Comparison of ENCODE assay signal across 10 mouse cellular contexts in genomic region chr13:92653283-92653682, GRCm38 (mm10). TPM values are rescaled to one million over a fixed set of nuclear protein-coding genes. Genes with fewer than 3 reads are reported as not detected.
A peak's percentile ranks its signal among the peaks of the same experiment; 100 is the strongest.
DNase-seq lines count a peak whose midpoint lies in the region; ATAC-seq and TF ChIP-seq lines count a peak whose summit lies in the region.
"Had no signal": no experiment of that assay in that cellular context is flagged by ENCODE, and none has a peak within 500 bp of the region (broad histone marks: within the 10 kb centered on the region; RNA-seq: fewer than 3 reads in every experiment).

No protein-coding gene starts in this region.

- TF ChIP-seq CTCF in thymus, adult 2 months (IDR thresholded peaks at IDR 0.05; ENCODE audit: borderline replicate concordance, control insufficient read depth, extremely low read depth, insufficient read depth, low read length, poor library complexity) = no peak

- no peaks in the 10 kb centered on the region for H3K27me3 ChIP-seq in embryonic facial prominence, embryonic 14.5 days (replicated peaks; ENCODE audit: control insufficient read depth, insufficient read depth, low read length)
- H3K27me3 ChIP-seq in embryonic facial prominence, embryonic 10.5 days (replicated peaks; ENCODE audit: low read depth, poor library complexity, severe bottlenecking) = no peaks in the 10 kb centered on the region
- no peaks in the 10 kb centered on the region for H3K27me3 ChIP-seq in lung, embryonic 16.5 days (ENCODE audit: control insufficient read depth, insufficient read depth, low read depth, low read length)
- H3K27me3 ChIP-seq in heart, embryonic 14.5 days (ENCODE audit: control insufficient read depth, insufficient read depth, low read length) = no peaks in the 10 kb centered on the region
- no peaks in the 10 kb centered on the region for H3K27me3 ChIP-seq in myocyte (ENCODE audit: control insufficient read depth, insufficient read depth, insufficient read length)
- H3K27me3 ChIP-seq in thymus, adult 2 months (ENCODE audit: control insufficient read depth, insufficient read depth, low read length) = no peaks in the 10 kb centered on the region

- no peak overlapping the region for H3ac ChIP-seq in myocyte (ENCODE audit: control insufficient read depth, insufficient read length)

- H3K27ac ChIP-seq in embryonic facial prominence, embryonic 14.5 days (replicated peaks; ENCODE audit: low read depth, low read length) = no peak overlapping the region
- H3K27ac ChIP-seq in embryonic facial prominence, embryonic 10.5 days (replicated peaks) = no peak overlapping the region; the same call in 1 of the 2 replicates
- no peak overlapping the region; the same call in 1 of the 2 replicates for H3K27ac ChIP-seq in lung, embryonic 16.5 days (ENCODE audit: low read length)
- peak overlapping the region; percentile 36 to 64; a peak in 3 of 4 replicates for H3K27ac ChIP-seq in heart, embryonic 14.5 days (replicated peaks in 1 of 2; ENCODE audit: control insufficient read depth in 1 of 2, insufficient read depth in 1 of 2, low read depth in 2 of 2, low read length in 2 of 2)
- H3K27ac ChIP-seq in thymus, adult 2 months (ENCODE audit: control insufficient read depth, insufficient read depth, low read length) = no peak overlapping the region
- H3K27ac ChIP-seq: kidney, postnatal 0 days had no signal

- H3K36me3 ChIP-seq in embryonic facial prominence, embryonic 14.5 days (ENCODE audit: control insufficient read depth, insufficient read depth, low read length) = no peaks in the 10 kb centered on the region
- no peaks in the 10 kb centered on the region for H3K36me3 ChIP-seq in embryonic facial prominence, embryonic 10.5 days (replicated peaks)
- no peaks in the 10 kb centered on the region for H3K36me3 ChIP-seq in lung, embryonic 16.5 days (ENCODE audit: control insufficient read depth, insufficient read depth, low read length)
- H3K36me3 ChIP-seq in heart, embryonic 14.5 days (ENCODE audit: control insufficient read depth, insufficient read depth, low read length) = no peaks in the 10 kb centered on the region
- no peaks in the 10 kb centered on the region for H3K36me3 ChIP-seq in myocyte (ENCODE audit: control insufficient read depth, insufficient read depth)
- no peaks in the 10 kb centered on the region for H3K36me3 ChIP-seq in thymus, adult 2 months (ENCODE audit: control insufficient read depth, insufficient read depth, low read length)

- H3K9ac ChIP-seq in embryonic facial prominence, embryonic 14.5 days (ENCODE audit: low read depth, low read length) = 0 out of 2 replicates have a peak overlapping the region, but pooled peaks have one; percentile 20
- H3K9ac ChIP-seq in lung, embryonic 16.5 days (ENCODE audit: low read length) = no peak overlapping the region
- H3K9ac ChIP-seq in heart, embryonic 14.5 days (ENCODE audit: low read length) = no peak overlapping the region

- TF ChIP-seq POLR2A in myocyte (IDR thresholded peaks at IDR 0.05; ENCODE audit: insufficient read length, low read depth) = no peak
- no peak for TF ChIP-seq POLR2A in thymus, adult 2 months (IDR thresholded peaks at IDR 0.05; ENCODE audit: control insufficient read depth, extremely low read depth, insufficient read depth, low read length, poor library complexity)

- DNase-seq in embryonic facial prominence, embryonic 14.5 days (ENCODE audit: low spot score) = peak; percentile 46
- no peak for DNase-seq in embryonic facial prominence, embryonic 10.5 days (ENCODE audit: low spot score)
- DNase-seq in lung, postnatal 36 days = no peak
- no peak for DNase-seq in thymus, adult 2 months
- no peak for DNase-seq in left cerebral cortex, adult 18-20 months (ENCODE audit: low spot score in 2 of 2)
- DNase-seq: right cerebral cortex, adult 18-20 months had no signal

- no peak for ATAC-seq in embryonic facial prominence, embryonic 14.5 days (ENCODE audit: low read depth)
- peak; percentile 65 for ATAC-seq in lung, embryonic 16.5 days (ENCODE audit: low read depth)
- ATAC-seq in heart, embryonic 14.5 days (ENCODE audit: insufficient number of reproducible peaks, insufficient read depth, low FRiP score, low read depth) = no peak

- 35% methylated on average over 5 of the region's 5 CpGs for WGBS in embryonic facial prominence, embryonic 14.5 days
- 44% methylated on average over 5 of the region's 5 CpGs for WGBS in embryonic facial prominence, embryonic 10.5 days
- WGBS in lung, embryonic 16.5 days = 9% methylated on average over 5 of the region's 5 CpGs
- 8% methylated on average over 5 of the region's 5 CpGs for whole genome bisulfite sequencing in heart, embryonic 14.5 days
- 97% methylated on average over 5 of the region's 5 CpGs for WGBS in thymus, adult 2 months

- H3K4me1 ChIP-seq in embryonic facial prominence, embryonic 14.5 days (ENCODE audit: control insufficient read depth, insufficient read depth, low read length) = peaks cover 12% of the 10 kb centered on the region
- peaks cover 31% of the 10 kb centered on the region for H3K4me1 ChIP-seq in embryonic facial prominence, embryonic 10.5 days
- peaks cover 42% of the 10 kb centered on the region for H3K4me1 ChIP-seq in lung, embryonic 16.5 days (replicated peaks; ENCODE audit: control insufficient read depth, insufficient read depth, low read length)
- peaks cover 11 to 19% of the 10 kb centered on the region in 2 experiments for H3K4me1 ChIP-seq in heart, embryonic 14.5 days (ENCODE audit: control insufficient read depth in 2 of 2, insufficient read depth in 2 of 2, low read length in 2 of 2)
- H3K4me1 ChIP-seq in thymus, adult 2 months (replicated peaks; ENCODE audit: control insufficient read depth, insufficient read depth, low read length) = peaks cover 13% of the 10 kb centered on the region

- H3K9me3 ChIP-seq in embryonic facial prominence, embryonic 14.5 days (ENCODE audit: control insufficient read depth, low read length) = no peaks in the 10 kb centered on the region
- H3K9me3 ChIP-seq in embryonic facial prominence, embryonic 10.5 days = no peaks in the 10 kb centered on the region
- H3K9me3 ChIP-seq in lung, embryonic 16.5 days (ENCODE audit: control insufficient read depth, low read length) = no peaks in the 10 kb centered on the region
- H3K9me3 ChIP-seq in heart, embryonic 14.5 days (ENCODE audit: control insufficient read depth, low read length) = no peaks in the 10 kb centered on the region

- no peak overlapping the region for H3K4me2 ChIP-seq in embryonic facial prominence, embryonic 14.5 days (ENCODE audit: low read depth, low read length)
- no peak overlapping the region for H3K4me2 ChIP-seq in lung, embryonic 16.5 days (ENCODE audit: low read depth, low read length)
- H3K4me2 ChIP-seq in heart, embryonic 14.5 days (ENCODE audit: low read length) = peak overlapping the region; percentile 37
- peak overlapping the region; percentile 31 for H3K4me2 ChIP-seq in myocyte (ENCODE audit: low read depth)

- H3K79me2 ChIP-seq in myocyte (ENCODE audit: control insufficient read depth, insufficient read depth) = no peaks in the 10 kb centered on the region

- no peak overlapping the region for H3K4me3 ChIP-seq in embryonic facial prominence, embryonic 14.5 days (ENCODE audit: low read depth, low read length)
- no peak overlapping the region for H3K4me3 ChIP-seq in embryonic facial prominence, embryonic 10.5 days
- H3K4me3 ChIP-seq in lung, embryonic 16.5 days (ENCODE audit: low read length) = no peak overlapping the region
- H3K4me3 ChIP-seq in heart, embryonic 14.5 days (ENCODE audit: control insufficient read depth in 1 of 2, insufficient read depth in 1 of 2, low read depth in 1 of 2, low read length in 2 of 2) = no peak overlapping the region
- H3K4me3 ChIP-seq in myocyte = no peak overlapping the region
- H3K4me3 ChIP-seq in thymus, adult 2 months (ENCODE audit: control insufficient read depth, insufficient read depth, low read length) = no peak overlapping the region

TF ChIP-seq in myocyte, 11 proteins besides CTCF, POLR2A, EP300 and RAD21:
- no peak for TF ChIP-seq REST (IDR thresholded peaks at IDR 0.05; ENCODE audit: insufficient read depth, insufficient read length)
- TF ChIP-seq TCF12 (IDR thresholded peaks at IDR 0.05; ENCODE audit: insufficient read depth, poor library complexity, severe bottlenecking) = no peak
- TF ChIP-seq MYOG (IDR thresholded peaks at IDR 0.05; ENCODE audit: control insufficient read depth in 1 of 3, insufficient read depth in 1 of 3, insufficient read length in 2 of 3, low read depth in 2 of 3) = peak in 1 of 3 experiments; percentile 24
- peak; percentile 42 to 69 (median 49) for TF ChIP-seq MYOD1 (IDR thresholded peaks at IDR 0.05; ENCODE audit: control insufficient read depth in 1 of 3, insufficient read length in 2 of 3, low read depth in 2 of 3)

RNA-seq across cellular contexts. Expression of gene Serinc5, which starts 42.4 kb away (rescaled TPM):
- 19.8 and 20.0 TPM in 2 replicates for polyA plus RNA-seq in embryonic facial prominence, embryonic 14.5 days (2014; fragmentation: Nextera tagmentation; extraction: Ambion mirVana)
- polyA plus RNA-seq in embryonic facial prominence, embryonic 10.5 days (2016; fragmentation: Nextera tagmentation; extraction: Ambion mirVana) = 11.6 TPM in 2 replicates
- polyA plus RNA-seq in lung, embryonic 16.5 days (2015; fragmentation: Nextera tagmentation; extraction: Ambion mirVana) = 33.2 and 34.2 TPM in 2 replicates
- 11.0 and 12.6 TPM in 2 replicates for polyA plus RNA-seq in heart, embryonic 14.5 days (2014; fragmentation: Nextera tagmentation; extraction: Ambion mirVana)
- 5.4 TPM for polyA plus RNA-seq in myocyte (2012; fragmentation: generic; extraction: Trizol)
- 108 and 109 TPM in 2 replicates for polyA plus RNA-seq in thymus, adult 2 months (2012; rRNA removed)
- 10 to 100 TPM; 49.0 to 54.6 TPM for total RNA-seq in left cerebral cortex, adult 18-20 months (2021)

Comparison
In these comparisons a context has a peak if more than half of its experiments do, and no peak if none do; other contexts are left out.
1. H3K27ac ChIP-seq: peak in heart, embryonic 14.5 days (2 of 2); none in embryonic facial prominence, embryonic 14.5 days (single experiment), embryonic facial prominence, embryonic 10.5 days (single experiment), lung, embryonic 16.5 days (single experiment) and thymus, adult 2 months (single experiment).
2. H3K4me2 ChIP-seq: peak in heart, embryonic 14.5 days (single experiment) and myocyte (single experiment); none in embryonic facial prominence, embryonic 14.5 days (single experiment) and lung, embryonic 16.5 days (single experiment).